ENCODE assay signal across 13 mouse cellular contexts in genomic region chr3:83194911-83195310, GRCm38 (mm10).
"Had no signal": no experiment of that assay in that cellular context is flagged by ENCODE, and none has a peak within 500 bp of the region (broad histone marks: within the 10 kb centered on the region; RNA-seq: fewer than 3 reads in every experiment).

No protein-coding gene starts in this region.

- H3K4me1 ChIP-seq: limb, embryonic 15.5 days; liver, embryonic 13.5 days had no signal

- DNase-seq: kidney, adult 2 months; kidney, postnatal 25 days; left cerebral cortex, postnatal 4 days; liver, embryonic 13.5 days; lung, adult 2 months; lung, postnatal 14 days; lung, postnatal 4 days; midbrain, embryonic 14.5 days; thymus, adult 18-20 months; thymus, postnatal 25 days had no signal

- H3K36me3 ChIP-seq: limb, embryonic 12.5 days; limb, embryonic 15.5 days; liver, embryonic 13.5 days had no signal

- H3K4me3 ChIP-seq: limb, embryonic 12.5 days; limb, embryonic 15.5 days; liver, embryonic 13.5 days had no signal

- H3K27ac ChIP-seq: kidney, postnatal 0 days; limb, embryonic 12.5 days; limb, embryonic 15.5 days; liver, embryonic 13.5 days had no signal

- H3K9me3 ChIP-seq: limb, embryonic 12.5 days; limb, embryonic 15.5 days; liver, embryonic 13.5 days had no signal

- H3K27me3 ChIP-seq: limb, embryonic 12.5 days; limb, embryonic 15.5 days; liver, embryonic 13.5 days had no signal
